Mouse (Mus musculus) thymus, adult 2 months (tissue): ENCODE results near the gene Tbcb. TPM values are rescaled to one million over a fixed set of nuclear protein-coding genes. Genes with fewer than 3 reads are reported as not detected.
"Not testable (repeated sequence)": the region's sequence is repeated elsewhere in the genome, so short reads cannot be mapped to it uniquely, and the experiment has no call there.

Experiments used
- DNase-seq: peaks from one replicate; pipeline ENCODE4 v3.0.0; 2021
- H3K27ac ChIP-seq: fragments of 200-500 bp; 2 replicates; pipeline ENCODE4 v1.5.1; 2012; ENCODE audit warnings: low read length, control low read depth; ENCODE audit not compliant: control insufficient read depth, insufficient read depth
- H3K27me3 ChIP-seq: fragments of 200-500 bp; 2 replicates; pipeline ENCODE4 v1.6.1; 2012; ENCODE audit warnings: mild to moderate bottlenecking, low read length, moderate library complexity, mixed read lengths; ENCODE audit not compliant: control insufficient read depth, insufficient read depth
- H3K36me3 ChIP-seq: fragments of 200-500 bp; 2 replicates; pipeline ENCODE4 v1.6.1; 2012; ENCODE audit warnings: mild to moderate bottlenecking, low read length, moderate library complexity; ENCODE audit not compliant: control insufficient read depth, insufficient read depth
- H3K4me1 ChIP-seq: fragments of 200-500 bp; replicated peaks from 2 replicates; pipeline ENCODE4 v1.6.1; 2012; ENCODE audit warnings: low read length; ENCODE audit not compliant: control insufficient read depth, insufficient read depth
- H3K4me3 ChIP-seq: fragments of 200-500 bp; 2 replicates; pipeline ENCODE4 v1.5.1; 2012; ENCODE audit warnings: mild to moderate bottlenecking, low read length, control low read depth, moderate library complexity; ENCODE audit not compliant: control insufficient read depth, insufficient read depth
- CTCF ChIP-seq: fragments of 200-500 bp; IDR thresholded peaks from 2 replicates; pipeline ENCODE4 v1.5.1; 2012; ENCODE audit warnings: mild to moderate bottlenecking, control low read depth, low read length, moderate library complexity, borderline replicate concordance; ENCODE audit not compliant: control insufficient read depth, poor library complexity, insufficient read depth; ENCODE audit errors: extremely low read depth
- POLR2A ChIP-seq: fragments of 200-500 bp; IDR thresholded peaks from 2 replicates; pipeline ENCODE4 v1.6.1; 2012; ENCODE audit warnings: mild to moderate bottlenecking, low read length, control low read depth, moderate library complexity; ENCODE audit not compliant: control insufficient read depth, poor library complexity, insufficient read depth; ENCODE audit errors: extremely low read depth
- WGBS: fragments of 180-500 bp; shearing (Covaris S2); methylation state at CpG from one replicate; pipeline ENCODE4 v1.1.7; 2018; 5-methylcytosine and 5-hydroxymethylcytosine counted together
- polyA plus RNA-seq: library from polyadenylated mRNA; depleted of rRNA; stranded (reverse); fragments of >200 nt; gene quantifications from 2 replicates; pipeline ENCODE4 v1.2.3, GENCODE M21; 2012

The Tbcb gene
- polyA plus RNA-seq, 1 experiment: 47.1 TPM

DNA sequence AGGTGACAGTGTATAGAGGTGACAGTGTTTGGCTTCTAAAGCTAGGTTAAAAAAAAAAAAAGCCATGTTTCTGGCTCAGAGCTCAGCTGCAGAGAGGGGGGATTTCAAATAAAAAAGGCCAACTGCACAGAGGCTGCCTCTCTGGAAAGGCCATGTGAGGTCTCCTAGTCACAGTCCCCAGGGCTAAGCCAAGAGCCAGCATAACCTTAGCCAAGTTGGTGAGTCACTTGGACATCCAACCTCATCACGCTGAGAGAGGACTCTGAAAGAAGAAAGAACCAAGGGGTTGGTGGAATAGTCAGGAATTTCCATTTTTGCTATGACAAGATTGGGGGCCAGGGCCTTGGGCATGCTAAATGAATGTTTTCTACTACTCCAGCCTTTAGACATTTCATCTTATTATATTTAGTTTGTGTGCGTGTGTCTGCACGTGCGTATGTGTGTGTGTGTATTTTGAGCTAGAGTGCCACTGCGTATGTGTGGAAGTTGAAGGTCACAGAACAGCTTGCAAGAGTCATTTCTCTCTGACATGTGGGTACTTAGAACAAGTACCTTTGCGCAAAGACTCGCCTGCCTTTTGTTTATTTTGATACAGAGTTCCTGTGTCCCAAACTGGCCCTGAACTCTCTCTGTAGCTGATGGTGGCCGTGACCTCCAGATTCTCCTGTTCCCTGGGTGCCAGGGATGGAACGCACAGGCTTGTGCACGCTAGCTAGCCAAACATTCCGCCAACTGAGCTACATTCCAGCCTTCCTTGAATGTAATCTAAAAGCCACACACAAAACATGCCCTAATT is 29.0 kb downstream of the Tbcb start:
- DNase-seq: no peak
- Histone ChIP-seq H3K27me3 (no peaks in the 10 kb centered on the region), H3K4me3 (no peak overlapping the region), H3K36me3 (no peaks in the 10 kb centered on the region), H3K4me1 (no peaks in the 10 kb centered on the region), H3K27ac (no peak overlapping the region)
- no peak for TF ChIP-seq POLR2A
- TF ChIP-seq CTCF: no peak
- 94% methylated on average over 11 of the region's 11 CpGs for WGBS

GRCm38 (mm10) chr7:30200661-30201060 is 31.4 kb downstream of the Tbcb start:
- H3K27me3 ChIP-seq, DNase-seq, H3K36me3 ChIP-seq, H3K27ac ChIP-seq, H3K4me1 ChIP-seq, H3K4me3 ChIP-seq: not testable (repeated sequence)
- 96% methylated on average over 5 of the region's 5 CpGs for WGBS

GRCm38 (mm10) chr7:30200200-30200599 is 31.9 kb downstream of the Tbcb start:
- 93% methylated on average over 5 of the region's 5 CpGs for WGBS
- DNase-seq: no peak
- Histone ChIP-seq H3K27ac (no peak overlapping the region), H3K27me3 (no peaks in the 10 kb centered on the region), H3K4me3 (no peak overlapping the region), H3K4me1 (0 out of 2 replicates have a peak, but pooled peaks cover 3% of the 10 kb centered on the region), H3K36me3 (no peaks in the 10 kb centered on the region)
- TF ChIP-seq CTCF (no peak), POLR2A (no peak)

DNA sequence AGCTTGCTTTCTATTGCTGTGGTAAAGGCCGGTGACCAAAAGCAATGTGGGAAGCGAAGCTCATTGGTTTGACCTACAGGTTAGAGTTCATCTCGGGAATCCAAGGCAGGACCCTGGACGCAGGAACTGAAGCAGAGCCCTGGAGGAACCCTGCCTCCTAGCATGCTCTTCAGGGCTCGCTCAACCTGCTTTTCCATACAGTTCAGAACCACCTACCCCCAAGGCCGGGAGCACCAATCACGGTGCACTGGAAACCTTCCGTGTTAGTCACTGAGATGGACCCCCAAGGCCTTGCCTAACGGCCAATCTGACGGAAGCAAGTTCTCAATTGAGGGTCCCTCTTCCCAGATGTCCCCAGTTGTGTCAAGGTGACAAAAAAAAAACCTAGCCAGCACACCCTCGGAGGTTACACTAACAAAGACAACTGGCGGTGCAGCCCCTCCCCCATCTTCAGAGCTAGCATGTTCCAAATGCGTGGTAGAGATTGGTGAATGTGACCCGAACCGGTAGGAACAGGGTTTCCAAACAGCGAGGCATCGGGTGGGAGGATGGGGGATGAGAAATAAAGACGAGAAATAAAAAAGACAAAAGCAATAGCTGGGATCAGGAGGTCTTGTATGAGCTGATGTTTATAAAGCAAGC is 32.5 kb downstream of the Tbcb start:
- Histone ChIP-seq H3K27me3 (no peaks in the 10 kb centered on the region), H3K4me3 (no peak overlapping the region), H3K4me1 (0 out of 2 replicates have a peak, but pooled peaks cover 3% of the 10 kb centered on the region), H3K27ac (no peak overlapping the region), H3K36me3 (no peaks in the 10 kb centered on the region)
- DNase-seq: no peak
- WGBS: 91% methylated on average over 18 of the region's 18 CpGs
- TF ChIP-seq CTCF (no peak), POLR2A (no peak)

- H3K27me3 ChIP-seq: no peaks in the 10 kb centered on the region
- TF ChIP-seq CTCF (peak; percentile 36; the same call in 1 of the 2 replicates), POLR2A (no peak)
- H3K4me1 ChIP-seq: peaks cover 5% of the 10 kb centered on the region
- no peak within 1 kb of the TSS for H3K27ac ChIP-seq
- WGBS: 18% methylated on average over 8 of the region's 8 CpGs
- H3K4me3 ChIP-seq: no peak within 1 kb of the TSS
- no peaks in the 10 kb centered on the region for H3K36me3 ChIP-seq
- DNase-seq: peak; percentile 74
Measured at GRCm38 (mm10) chr7:30198481-30198971, 33.5 kb downstream of the Tbcb start, which contains the start of gene Capns1. TSS of gene Capns1 (minus strand) at chr7:30198811.

- Histone ChIP-seq H3K4me1 (peaks cover 12% of the 10 kb centered on the region), H3K27me3 (no peaks in the 10 kb centered on the region), H3K36me3 (no peaks in the 10 kb centered on the region), H3K4me3 (no peak overlapping the region), H3K27ac (no peak overlapping the region)
- TF ChIP-seq CTCF: no peak
- no peak for TF ChIP-seq POLR2A
- no peak for DNase-seq
- 55% methylated on average over 5 of the region's 5 CpGs for WGBS
Measured at GRCm38 (mm10) chr7:30197592-30198129, 34.4 kb downstream of the Tbcb start.
